Mouse (Mus musculus): ENCODE results near the gene Tnnt3. TPM values are rescaled to one million over a fixed set of nuclear protein-coding genes. Genes with fewer than 3 reads are reported as not detected.

Tnnt3 gene
- total and polyA plus RNA-seq, 3 experiments: 1.1 to 1.8 (median 1.3) TPM

GRCm38 (mm10) chr7:142462594-142463078 lies 36.0 kb upstream of the Tnnt3 start:
- Histone ChIP-seq H3K9ac (ENCODE audit: low read depth, low read length) (no peak overlapping the region), H3K4me3 (no peak overlapping the region), H3K36me3 (ENCODE audit: control insufficient read depth, insufficient read depth, low read length) (peaks cover 6% of the 10 kb centered on the region), H3K79me2 (replicated peaks; ENCODE audit: control insufficient read depth, insufficient read depth, low read length) (no peaks in the 10 kb centered on the region), H3K27ac (peak overlapping the region; percentile 43), H3K27me3 (ENCODE audit: control insufficient read depth, insufficient read depth, low read length) (no peaks in the 10 kb centered on the region), H3K4me1 (ENCODE audit: control insufficient read depth, insufficient read depth, low read length) (peaks cover 13% of the 10 kb centered on the region)
- peak in 1 of 2 experiments; percentile 27 for DNase-seq
- intact Hi-C loops (cut with DNase I): no loop called here
- TF ChIP-seq POLR2A (IDR thresholded peaks at IDR 0.05; ENCODE audit: insufficient read depth, low read depth, low read length): no peak
- no peak for TF ChIP-seq EP300 (IDR thresholded peaks at IDR 0.05; ENCODE audit: insufficient read depth, low read depth, low read length)
- TF ChIP-seq CTCF (IDR thresholded peaks at IDR 0.05): no peak
- WGBS: 72% methylated on average over 4 of the region's 4 CpGs

GRCm38 (mm10) chr7:142470171-142470691 lies 28.4 kb upstream of the Tnnt3 start:
- WGBS: 51% methylated on average over 7 of the region's 7 CpGs
- no peak overlapping the region for H3K9ac ChIP-seq (ENCODE audit: low read depth, low read length)
- peak; percentile 29 to 45 for DNase-seq

GRCm38 (mm10) chr7:142470808-142471413 lies 27.7 kb upstream of the Tnnt3 start:
- H3K27me3 ChIP-seq (ENCODE audit: control insufficient read depth, insufficient read depth, low read length): no peaks in the 10 kb centered on the region
- WGBS: 11% methylated on average over 4 of the region's 4 CpGs
- no peak overlapping the region; the same call in 1 of the 2 replicates for H3K9ac ChIP-seq (ENCODE audit: low read depth, low read length)
- no peak overlapping the region for H3K4me3 ChIP-seq
- DNase-seq: peak; percentile 71 to 77
- H3K27ac ChIP-seq: peak overlapping the region; percentile 75
- intact Hi-C loops (cut with DNase I): no loop called here
- TF ChIP-seq POLR2A (IDR thresholded peaks at IDR 0.05; ENCODE audit: insufficient read depth, low read depth, low read length): peak; percentile 51; the same call in 1 of the 2 replicates
- TF ChIP-seq EP300 (IDR thresholded peaks at IDR 0.05; ENCODE audit: insufficient read depth, low read depth, low read length): peak; percentile 23; the same call in 1 of the 2 replicates
- no peak for TF ChIP-seq CTCF (IDR thresholded peaks at IDR 0.05)
- no peaks in the 10 kb centered on the region for H3K36me3 ChIP-seq (ENCODE audit: control insufficient read depth, insufficient read depth, low read length)
- H3K4me1 ChIP-seq (ENCODE audit: control insufficient read depth, insufficient read depth, low read length): peaks cover 17% of the 10 kb centered on the region
- no peaks in the 10 kb centered on the region for H3K79me2 ChIP-seq (replicated peaks; ENCODE audit: control insufficient read depth, insufficient read depth, low read length)

More at GRCm38 (mm10) chr7:142470171-142470691, 28.4 kb upstream of the Tnnt3 start:
- H3K79me2 ChIP-seq (replicated peaks; ENCODE audit: control insufficient read depth, insufficient read depth, low read length): no peaks in the 10 kb centered on the region
- intact Hi-C loops (cut with DNase I): no loop called here
- TF ChIP-seq CTCF (IDR thresholded peaks at IDR 0.05) (no peak), POLR2A (IDR thresholded peaks at IDR 0.05; ENCODE audit: insufficient read depth, low read depth, low read length) (no peak), EP300 (IDR thresholded peaks at IDR 0.05; ENCODE audit: insufficient read depth, low read depth, low read length) (no peak)
- peak overlapping the region; percentile 75 for H3K27ac ChIP-seq
- H3K4me1 ChIP-seq (ENCODE audit: control insufficient read depth, insufficient read depth, low read length): peaks cover 17% of the 10 kb centered on the region
- H3K27me3 ChIP-seq (ENCODE audit: control insufficient read depth, insufficient read depth, low read length): no peaks in the 10 kb centered on the region
- no peak overlapping the region for H3K4me3 ChIP-seq
- no peaks in the 10 kb centered on the region for H3K36me3 ChIP-seq (ENCODE audit: control insufficient read depth, insufficient read depth, low read length)

GRCm38 (mm10) chr7:142471414-142471861 lies 27.2 kb upstream of the Tnnt3 start:
- Histone ChIP-seq H3K79me2 (replicated peaks; ENCODE audit: control insufficient read depth, insufficient read depth, low read length) (no peaks in the 10 kb centered on the region), H3K9ac (ENCODE audit: low read depth, low read length) (peak overlapping the region; percentile 57), H3K4me1 (ENCODE audit: control insufficient read depth, insufficient read depth, low read length) (peaks cover 21% of the 10 kb centered on the region), H3K27ac (peak overlapping the region; percentile 75), H3K4me3 (no peak overlapping the region), H3K27me3 (ENCODE audit: control insufficient read depth, insufficient read depth, low read length) (no peaks in the 10 kb centered on the region), H3K36me3 (ENCODE audit: control insufficient read depth, insufficient read depth, low read length) (no peaks in the 10 kb centered on the region)
- peak; percentile 38 to 43 for DNase-seq
- no peak for TF ChIP-seq CTCF (IDR thresholded peaks at IDR 0.05)
- TF ChIP-seq POLR2A (IDR thresholded peaks at IDR 0.05; ENCODE audit: insufficient read depth, low read depth, low read length): no peak
- TF ChIP-seq EP300 (IDR thresholded peaks at IDR 0.05; ENCODE audit: insufficient read depth, low read depth, low read length): no peak
- WGBS: 56% methylated on average over 6 of the region's 6 CpGs
- intact Hi-C loops (cut with DNase I): no loop called here

- whole genome bisulfite sequencing: 36% methylated on average over 15 of the region's 15 CpGs
- intact Hi-C loops (cut with DNase I): no loop called here
- H3K27me3 ChIP-seq (ENCODE audit: control insufficient read depth, insufficient read depth, low read length): no peaks in the 10 kb centered on the region
- no peak overlapping the region for H3K4me3 ChIP-seq
- no peaks in the 10 kb centered on the region for H3K79me2 ChIP-seq (replicated peaks; ENCODE audit: control insufficient read depth, insufficient read depth, low read length)
- H3K36me3 ChIP-seq (ENCODE audit: control insufficient read depth, insufficient read depth, low read length): no peaks in the 10 kb centered on the region
- H3K4me1 ChIP-seq (ENCODE audit: control insufficient read depth, insufficient read depth, low read length): peaks cover 23% of the 10 kb centered on the region
- H3K9ac ChIP-seq (ENCODE audit: low read depth, low read length): peak overlapping the region; percentile 21; the same call in 1 of the 2 replicates
- TF ChIP-seq POLR2A (IDR thresholded peaks at IDR 0.05; ENCODE audit: insufficient read depth, low read depth, low read length) (0 out of 2 replicates have a peak, but pooled peaks have one; percentile 10), CTCF (IDR thresholded peaks at IDR 0.05) (no peak), EP300 (IDR thresholded peaks at IDR 0.05; ENCODE audit: insufficient read depth, low read depth, low read length) (peak; percentile 70; the same call in 1 of the 2 replicates)
- H3K27ac ChIP-seq: peak overlapping the region; percentile 75
- peak; percentile 66 to 77 for DNase-seq
Observed at GRCm38 (mm10) chr7:142471884-142472570, 26.6 kb upstream of the Tnnt3 start.
